Mouse (Mus musculus): ENCODE results near the gene Gm48552. TPM values are rescaled to one million over a fixed set of nuclear protein-coding genes. Genes with fewer than 3 reads are reported as not detected.
A peak's percentile ranks its signal among the peaks of the same experiment; 100 is the strongest.

Gene Gm48552
- polyA plus RNA-seq, 1 experiment from 2014 or later: 2.9 TPM

- Histone ChIP-seq H3K9ac (replicated peaks; ENCODE audit: low read length) (peak within 1 kb of the TSS; percentile 81), H3K27ac (replicated peaks; ENCODE audit: low read depth, low read length) (peak within 1 kb of the TSS; percentile 66), H3K4me2 (ENCODE audit: low read length) (peak within 1 kb of the TSS; percentile 97), H3K27me3 (ENCODE audit: control insufficient read depth, insufficient read depth, low read length) (no peaks in the 10 kb centered on the region), H3K9me3 (ENCODE audit: control insufficient read depth, low read length) (no peaks in the 10 kb centered on the region), H3K4me3 (replicated peaks; ENCODE audit: low read depth, low read length) (peak within 1 kb of the TSS; percentile 74), H3K36me3 (ENCODE audit: control insufficient read depth, insufficient read depth, low read length) (0 out of 2 replicates have a peak, but pooled peaks cover 2% of the 10 kb centered on the region), H3K4me1 (ENCODE audit: control insufficient read depth, insufficient read depth, low read length) (peaks cover 12% of the 10 kb centered on the region)
- WGBS: 2% methylated on average over 75 of the region's 79 CpGs
- ATAC-seq (ENCODE audit: low FRiP score, low TSS enrichment) (peak; percentile 89), DNase-seq (peak; percentile 96)
These were observed 31.6 kb upstream of the Gm48552 start, which contains the start of gene Mfsd12 for GRCm38 (mm10) chr10:81356991-81357844. Mfsd12 (plus strand) TSS chr10:81357491.

GRCm38 (mm10) chr10:81358209-81358608 lies 30.6 kb upstream of the Gm48552 start:
- Histone ChIP-seq H3K4me2 (ENCODE audit: low read length) (peak overlapping the region; percentile 97), H3K9me3 (ENCODE audit: control insufficient read depth, low read length) (no peaks in the 10 kb centered on the region), H3K4me3 (replicated peaks; ENCODE audit: low read depth, low read length) (peak overlapping the region; percentile 74), H3K27ac (replicated peaks; ENCODE audit: low read depth, low read length) (no peak overlapping the region), H3K9ac (replicated peaks; ENCODE audit: low read length) (peak overlapping the region; percentile 81; the same call in 1 of the 2 replicates), H3K27me3 (ENCODE audit: control insufficient read depth, insufficient read depth, low read length) (peaks cover 5% of the 10 kb centered on the region; the same call in 1 of the 2 replicates), H3K4me1 (ENCODE audit: control insufficient read depth, insufficient read depth, low read length) (peaks cover 12% of the 10 kb centered on the region), H3K36me3 (ENCODE audit: control insufficient read depth, insufficient read depth, low read length) (peaks cover 2% of the 10 kb centered on the region; the same call in 1 of the 2 replicates)
- no peak for ATAC-seq (ENCODE audit: low FRiP score, low TSS enrichment)
- WGBS: 21% methylated on average over 4 of the region's 4 CpGs
- no peak for DNase-seq

DNA sequence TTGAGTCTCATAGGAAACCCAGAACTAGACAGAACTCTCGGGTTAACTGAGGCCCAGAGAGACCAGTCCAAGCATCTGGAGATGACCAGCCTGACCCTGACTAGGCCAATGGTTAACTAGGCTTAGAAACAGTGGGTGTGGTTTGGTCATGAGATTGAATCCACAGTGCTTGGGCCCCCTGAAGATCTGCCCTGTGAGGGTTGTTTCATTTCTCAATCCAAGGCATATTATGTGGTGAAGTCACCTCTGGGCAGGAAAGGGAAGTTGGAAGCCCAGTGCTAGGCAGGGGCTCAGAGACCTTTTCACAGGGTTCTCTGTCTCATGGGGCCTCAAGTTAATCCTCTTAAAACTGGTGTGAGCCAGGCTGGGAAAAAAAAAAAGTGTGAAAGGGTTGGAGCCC lies 30.0 kb upstream of the Gm48552 start:
- H3K4me3 ChIP-seq (replicated peaks; ENCODE audit: low read depth, low read length): no peak overlapping the region; the same call in 1 of the 2 replicates
- DNase-seq (no peak), ATAC-seq (ENCODE audit: low FRiP score, low TSS enrichment) (no peak)
- peaks cover 6% of the 10 kb centered on the region; the same call in 1 of the 2 replicates for H3K27me3 ChIP-seq (ENCODE audit: control insufficient read depth, insufficient read depth, low read length)
- peak overlapping the region; percentile 81; the same call in 1 of the 2 replicates for H3K9ac ChIP-seq (replicated peaks; ENCODE audit: low read length)
- H3K4me2 ChIP-seq (ENCODE audit: low read length): peak overlapping the region; percentile 97
- no peaks in the 10 kb centered on the region for H3K9me3 ChIP-seq (ENCODE audit: control insufficient read depth, low read length)
- H3K27ac ChIP-seq (replicated peaks; ENCODE audit: low read depth, low read length): no peak overlapping the region
- H3K4me1 ChIP-seq (ENCODE audit: control insufficient read depth, insufficient read depth, low read length): peaks cover 16% of the 10 kb centered on the region
- peaks cover 2% of the 10 kb centered on the region; the same call in 1 of the 2 replicates for H3K36me3 ChIP-seq (ENCODE audit: control insufficient read depth, insufficient read depth, low read length)
- 62% methylated on average over 1 of the region's 1 CpGs for WGBS

GRCm38 (mm10) chr10:81360721-81361120 lies 28.1 kb upstream of the Gm48552 start:
- no peak for DNase-seq
- Histone ChIP-seq H3K27ac (replicated peaks; ENCODE audit: low read depth, low read length) (no peak overlapping the region), H3K4me1 (ENCODE audit: control insufficient read depth, insufficient read depth, low read length) (peaks cover 31% of the 10 kb centered on the region), H3K4me3 (replicated peaks; ENCODE audit: low read depth, low read length) (no peak overlapping the region), H3K9me3 (ENCODE audit: control insufficient read depth, low read length) (no peaks in the 10 kb centered on the region), H3K36me3 (ENCODE audit: control insufficient read depth, insufficient read depth, low read length) (peaks cover 2% of the 10 kb centered on the region; the same call in 1 of the 2 replicates), H3K9ac (replicated peaks; ENCODE audit: low read length) (no peak overlapping the region), H3K4me2 (ENCODE audit: low read length) (no peak overlapping the region), H3K27me3 (ENCODE audit: control insufficient read depth, insufficient read depth, low read length) (peaks cover 14% of the 10 kb centered on the region; the same call in 1 of the 2 replicates)
- no peak for ATAC-seq (ENCODE audit: low FRiP score, low TSS enrichment)
- WGBS: 73% methylated on average over 8 of the region's 8 CpGs

GRCm38 (mm10) chr10:81362336-81362949 lies 26.4 kb upstream of the Gm48552 start:
- H3K9ac ChIP-seq (replicated peaks; ENCODE audit: low read length): no peak overlapping the region
- no peak overlapping the region for H3K27ac ChIP-seq (replicated peaks; ENCODE audit: low read depth, low read length)
- peaks cover 15% of the 10 kb centered on the region for H3K36me3 ChIP-seq (ENCODE audit: control insufficient read depth, insufficient read depth, low read length)
- no peaks in the 10 kb centered on the region for H3K9me3 ChIP-seq (ENCODE audit: control insufficient read depth, low read length)
- ATAC-seq (ENCODE audit: low FRiP score, low TSS enrichment): no peak
- H3K4me3 ChIP-seq (replicated peaks; ENCODE audit: low read depth, low read length): no peak overlapping the region
- H3K4me1 ChIP-seq (ENCODE audit: control insufficient read depth, insufficient read depth, low read length): peaks cover 32% of the 10 kb centered on the region
- 75% methylated on average over 12 of the region's 12 CpGs for WGBS
- peaks cover 14% of the 10 kb centered on the region; the same call in 1 of the 2 replicates for H3K27me3 ChIP-seq (ENCODE audit: control insufficient read depth, insufficient read depth, low read length)
- no peak for DNase-seq
- no peak overlapping the region for H3K4me2 ChIP-seq (ENCODE audit: low read length)

- Histone ChIP-seq H3K4me1 (ENCODE audit: control insufficient read depth, insufficient read depth, low read length) (peaks cover 25% of the 10 kb centered on the region), H3K9ac (replicated peaks; ENCODE audit: low read length) (peak overlapping the region; percentile 37; the same call in 1 of the 2 replicates), H3K36me3 (ENCODE audit: control insufficient read depth, insufficient read depth, low read length) (peaks cover 27% of the 10 kb centered on the region), H3K9me3 (ENCODE audit: control insufficient read depth, low read length) (no peaks in the 10 kb centered on the region), H3K4me2 (ENCODE audit: low read length) (peak overlapping the region; percentile 53), H3K27me3 (ENCODE audit: control insufficient read depth, insufficient read depth, low read length) (peaks cover 14% of the 10 kb centered on the region; the same call in 1 of the 2 replicates), H3K27ac (replicated peaks; ENCODE audit: low read depth, low read length) (no peak overlapping the region), H3K4me3 (replicated peaks; ENCODE audit: low read depth, low read length) (peak overlapping the region; percentile 23; the same call in 1 of the 2 replicates)
- 13% methylated on average over 53 of the region's 54 CpGs for WGBS
- DNase-seq: peak; percentile 47
- no peak for ATAC-seq (ENCODE audit: low FRiP score, low TSS enrichment)
These were observed 25.1 kb upstream of the Gm48552 start for GRCm38 (mm10) chr10:81363436-81364346.

DNA sequence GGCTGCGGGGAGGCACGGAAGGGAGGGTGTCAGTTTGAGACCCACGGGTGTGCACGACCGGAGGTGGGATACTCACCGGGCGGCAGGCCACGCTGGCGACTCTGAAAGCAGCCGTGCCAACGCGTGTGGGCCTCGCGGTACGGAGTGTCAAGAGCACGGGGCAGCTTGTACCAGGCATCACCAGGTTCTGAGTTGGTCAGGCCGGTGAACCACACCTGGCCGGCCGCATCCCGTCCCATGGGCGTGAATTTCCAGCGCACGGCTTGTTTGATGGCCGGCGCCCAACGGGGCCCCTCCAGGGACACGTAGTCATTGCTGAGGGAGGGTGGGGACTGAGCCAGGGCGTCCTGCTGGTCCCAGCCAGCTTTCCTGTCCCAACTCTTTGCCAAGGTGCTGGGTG lies 24.1 kb upstream of the Gm48552 start:
- peak overlapping the region; percentile 36; the same call in 1 of the 2 replicates for H3K9ac ChIP-seq (replicated peaks; ENCODE audit: low read length)
- peak overlapping the region; percentile 53 for H3K4me2 ChIP-seq (ENCODE audit: low read length)
- H3K4me3 ChIP-seq (replicated peaks; ENCODE audit: low read depth, low read length): peak overlapping the region; percentile 23; the same call in 1 of the 2 replicates
- H3K27me3 ChIP-seq (ENCODE audit: control insufficient read depth, insufficient read depth, low read length): peaks cover 14% of the 10 kb centered on the region; the same call in 1 of the 2 replicates
- H3K36me3 ChIP-seq (ENCODE audit: control insufficient read depth, insufficient read depth, low read length): peaks cover 37% of the 10 kb centered on the region
- H3K4me1 ChIP-seq (ENCODE audit: control insufficient read depth, insufficient read depth, low read length): peaks cover 20% of the 10 kb centered on the region
- ATAC-seq (ENCODE audit: low FRiP score, low TSS enrichment) (no peak), DNase-seq (peak; percentile 38)
- no peak overlapping the region for H3K27ac ChIP-seq (replicated peaks; ENCODE audit: low read depth, low read length)
- WGBS: 12% methylated on average over 28 of the region's 28 CpGs
- no peaks in the 10 kb centered on the region for H3K9me3 ChIP-seq (ENCODE audit: control insufficient read depth, low read length)

GRCm38 (mm10) chr10:81365073-81365472 lies 23.7 kb upstream of the Gm48552 start:
- no peak for DNase-seq
- no peaks in the 10 kb centered on the region for H3K9me3 ChIP-seq (ENCODE audit: control insufficient read depth, low read length)
- no peak for ATAC-seq (ENCODE audit: low FRiP score, low TSS enrichment)
- no peak overlapping the region for H3K9ac ChIP-seq (replicated peaks; ENCODE audit: low read length)
- peaks cover 20% of the 10 kb centered on the region for H3K4me1 ChIP-seq (ENCODE audit: control insufficient read depth, insufficient read depth, low read length)
- H3K4me2 ChIP-seq (ENCODE audit: low read length): no peak overlapping the region; the same call in 1 of the 2 replicates
- peak overlapping the region; percentile 23; the same call in 1 of the 2 replicates for H3K4me3 ChIP-seq (replicated peaks; ENCODE audit: low read depth, low read length)
- peaks cover 41% of the 10 kb centered on the region for H3K36me3 ChIP-seq (ENCODE audit: control insufficient read depth, insufficient read depth, low read length)
- no peak overlapping the region for H3K27ac ChIP-seq (replicated peaks; ENCODE audit: low read depth, low read length)
- H3K27me3 ChIP-seq (ENCODE audit: control insufficient read depth, insufficient read depth, low read length): peaks cover 14% of the 10 kb centered on the region; the same call in 1 of the 2 replicates
- 25% methylated on average over 4 of the region's 4 CpGs for WGBS

Measured in midbrain, embryonic 14.5 days (tissue).